Mouse (Mus musculus) forebrain, embryonic 13.5 days (tissue): ENCODE results near the gene Ppa1. TPM values are rescaled to one million over a fixed set of nuclear protein-coding genes. Genes with fewer than 3 reads are reported as not detected.

Experiments used
- ATAC-seq: fragments of 200-750 bp; cut with Nextera tagmentation; 2 replicates; pipeline ENCODE4 v1.8.0; 2017
- H3K27ac ChIP-seq: fragments of 300-500 bp; sonication (generic); 2 replicates; pipeline ENCODE4 v1.5.1; 2015; ENCODE audit warnings: inconsistent platforms, mild to moderate bottlenecking, moderate library complexity
- H3K27me3 ChIP-seq: fragments of 300-500 bp; sonication (generic); 2 replicates; pipeline ENCODE4 v1.6.1; 2015; ENCODE audit warnings: mild to moderate bottlenecking, inconsistent platforms
- H3K36me3 ChIP-seq: fragments of 300-500 bp; sonication (generic); 2 replicates; pipeline ENCODE4 v1.6.1; 2015; ENCODE audit warnings: mild to moderate bottlenecking, inconsistent platforms; ENCODE audit not compliant: poor library complexity, severe bottlenecking
- H3K4me1 ChIP-seq: fragments of 300-500 bp; sonication (generic); 2 replicates; pipeline ENCODE4 v1.6.1; 2015; ENCODE audit warnings: inconsistent platforms
- H3K4me2 ChIP-seq: fragments of 300-500 bp; sonication (generic); 2 replicates; pipeline ENCODE4 v1.6.1; 2015; ENCODE audit warnings: inconsistent platforms, mild to moderate bottlenecking, moderate library complexity
- H3K4me3 ChIP-seq: fragments of 300-500 bp; sonication (generic); 2 replicates; pipeline ENCODE4 v1.5.1; 2015; ENCODE audit warnings: mild to moderate bottlenecking, inconsistent platforms
- H3K9ac ChIP-seq: fragments of 300-500 bp; sonication (generic); 2 replicates; pipeline ENCODE4 v1.6.1; 2015; ENCODE audit warnings: mild to moderate bottlenecking, inconsistent platforms
- H3K9me3 ChIP-seq: fragments of 300-500 bp; sonication (generic); replicated peaks from 2 replicates; pipeline ENCODE4 v1.6.1; 2016; ENCODE audit warnings: inconsistent platforms
- WGBS: fragments of 180-500 bp; shearing (Covaris S2); methylation state at CpG from one replicate; pipeline ENCODE4 v1.1.7; 2015; 5-methylcytosine and 5-hydroxymethylcytosine counted together
- polyA plus RNA-seq: library from polyadenylated mRNA; unstranded; fragments of >200 nt; fragmentation: Nextera tagmentation; extraction: Ambion mirVana; gene quantifications from 2 replicates; pipeline ENCODE4 v1.2.1, GENCODE M21; 2015

Gene Ppa1
- polyA plus RNA-seq, 1 experiment from 2014 or later, result 287 TPM

GRCm38 (mm10) chr10:61706412-61707375, 58.3 kb downstream of the Ppa1 start:
- no peaks in the 10 kb centered on the region for H3K4me1 ChIP-seq
- H3K27ac ChIP-seq, result no peak overlapping the region
- no peaks in the 10 kb centered on the region for H3K27me3 ChIP-seq
- H3K9ac ChIP-seq, result no peak overlapping the region
- peaks cover 26% of the 10 kb centered on the region for H3K36me3 ChIP-seq
- ATAC-seq, result no peak
- no peak overlapping the region for H3K4me3 ChIP-seq
- H3K4me2 ChIP-seq, result no peak overlapping the region
- H3K9me3 ChIP-seq, result no peaks in the 10 kb centered on the region
- WGBS, result 73% methylated on average over 6 of the region's 6 CpGs

- H3K9me3 ChIP-seq, result no peaks in the 10 kb centered on the region
- H3K27ac ChIP-seq, result no peak overlapping the region
- no peak for ATAC-seq
- no peak overlapping the region for H3K9ac ChIP-seq
- H3K36me3 ChIP-seq, result no peaks in the 10 kb centered on the region
- peaks cover 9% of the 10 kb centered on the region for H3K4me1 ChIP-seq
- WGBS, result 77% methylated on average over 3 of the region's 3 CpGs
- H3K4me2 ChIP-seq, result no peak overlapping the region
- peaks cover 10% of the 10 kb centered on the region for H3K27me3 ChIP-seq
- H3K4me3 ChIP-seq, result no peak overlapping the region
Observed at GRCm38 (mm10) chr10:61713601-61714000, 65.2 kb downstream of the Ppa1 start.

GRCm38 (mm10) chr10:61714146-61714545, 65.8 kb downstream of the Ppa1 start:
- WGBS, result 88% methylated on average over 4 of the region's 4 CpGs
- ATAC-seq, result no peak

GRCm38 (mm10) chr10:61714771-61715461, 66.6 kb downstream of the Ppa1 start, which contains the start of gene Aifm2:
Aifm2 (plus strand) TSS chr10:61715263.
- WGBS, result 15% methylated on average over 32 of the region's 36 CpGs
- Histone ChIP-seq H3K27me3 (peaks cover 10% of the 10 kb centered on the region), H3K4me1 (peaks cover 9% of the 10 kb centered on the region), H3K4me3 (peak within 1 kb of the TSS; percentile 47), H3K27ac (no peak within 1 kb of the TSS), H3K9me3 (no peaks in the 10 kb centered on the region), H3K36me3 (no peaks in the 10 kb centered on the region), H3K4me2 (peak within 1 kb of the TSS; percentile 81), H3K9ac (peak within 1 kb of the TSS; percentile 60)
- ATAC-seq, result peak; percentile 70

More at GRCm38 (mm10) chr10:61714146-61714545, 65.8 kb downstream of the Ppa1 start:
- no peak overlapping the region for H3K9ac ChIP-seq
- no peak overlapping the region for H3K4me2 ChIP-seq
- H3K27me3 ChIP-seq, result peaks cover 10% of the 10 kb centered on the region
- no peak overlapping the region for H3K4me3 ChIP-seq
- H3K36me3 ChIP-seq, result no peaks in the 10 kb centered on the region
- peaks cover 9% of the 10 kb centered on the region for H3K4me1 ChIP-seq
- no peak overlapping the region for H3K27ac ChIP-seq
- no peaks in the 10 kb centered on the region for H3K9me3 ChIP-seq

GRCm38 (mm10) chr10:61715462-61715837, 67.1 kb downstream of the Ppa1 start:
- Histone ChIP-seq H3K27me3 (peaks cover 10% of the 10 kb centered on the region), H3K4me3 (peak overlapping the region; percentile 47), H3K4me2 (peak overlapping the region; percentile 81), H3K4me1 (peaks cover 9% of the 10 kb centered on the region), H3K27ac (no peak overlapping the region), H3K9ac (peak overlapping the region; percentile 60), H3K9me3 (no peaks in the 10 kb centered on the region), H3K36me3 (no peaks in the 10 kb centered on the region)
- WGBS, result 3% methylated on average over 11 of the region's 11 CpGs
- no peak for ATAC-seq

GRCm38 (mm10) chr10:61715996-61716864, 67.9 kb downstream of the Ppa1 start:
- Histone ChIP-seq H3K27me3 (peaks cover 10% of the 10 kb centered on the region), H3K9ac (no peak overlapping the region), H3K4me1 (peaks cover 9% of the 10 kb centered on the region), H3K27ac (no peak overlapping the region), H3K4me2 (peak overlapping the region; percentile 81), H3K9me3 (no peaks in the 10 kb centered on the region), H3K36me3 (no peaks in the 10 kb centered on the region), H3K4me3 (peak overlapping the region; percentile 47; the same call in 1 of the 2 replicates)
- no peak for ATAC-seq
- WGBS, result 74% methylated on average over 7 of the region's 7 CpGs

GRCm38 (mm10) chr10:61717406-61718296, 69.3 kb downstream of the Ppa1 start:
- peaks cover 10% of the 10 kb centered on the region for H3K27me3 ChIP-seq

GRCm38 (mm10) chr10:61720331-61720730, 72.0 kb downstream of the Ppa1 start:
- H3K9me3 ChIP-seq, result no peaks in the 10 kb centered on the region
- ATAC-seq, result no peak
- 92% methylated on average over 7 of the region's 7 CpGs for WGBS

More at GRCm38 (mm10) chr10:61717406-61718296, 69.3 kb downstream of the Ppa1 start:
- ATAC-seq, result no peak
- Histone ChIP-seq H3K4me1 (peaks cover 9% of the 10 kb centered on the region), H3K9me3 (no peaks in the 10 kb centered on the region), H3K4me3 (no peak overlapping the region), H3K9ac (no peak overlapping the region), H3K36me3 (no peaks in the 10 kb centered on the region), H3K4me2 (no peak overlapping the region), H3K27ac (no peak overlapping the region)
- 94% methylated on average over 12 of the region's 12 CpGs for whole genome bisulfite sequencing

GRCm38 (mm10) chr10:61722215-61722614, 73.9 kb downstream of the Ppa1 start:
- Histone ChIP-seq H3K36me3 (no peaks in the 10 kb centered on the region), H3K4me2 (no peak overlapping the region), H3K4me1 (no peaks in the 10 kb centered on the region), H3K27me3 (no peaks in the 10 kb centered on the region), H3K9ac (no peak overlapping the region), H3K4me3 (no peak overlapping the region), H3K9me3 (no peaks in the 10 kb centered on the region), H3K27ac (no peak overlapping the region)
- ATAC-seq, result no peak
- 78% methylated on average over 3 of the region's 3 CpGs for WGBS

More at GRCm38 (mm10) chr10:61720331-61720730, 72.0 kb downstream of the Ppa1 start:
- Histone ChIP-seq H3K4me2 (no peak overlapping the region), H3K9ac (no peak overlapping the region), H3K36me3 (no peaks in the 10 kb centered on the region), H3K27me3 (peaks cover 4% of the 10 kb centered on the region), H3K4me1 (peaks cover 5% of the 10 kb centered on the region), H3K27ac (no peak overlapping the region), H3K4me3 (no peak overlapping the region)

GRCm38 (mm10) chr10:61723271-61723670, 74.9 kb downstream of the Ppa1 start:
- no peak overlapping the region for H3K4me3 ChIP-seq
- 76% methylated on average over 6 of the region's 6 CpGs for WGBS
- ATAC-seq, result no peak

More at GRCm38 (mm10) chr10:61723271-61723670, 74.9 kb downstream of the Ppa1 start:
- no peak overlapping the region for H3K9ac ChIP-seq
- no peaks in the 10 kb centered on the region for H3K4me1 ChIP-seq
- no peaks in the 10 kb centered on the region for H3K9me3 ChIP-seq
- H3K36me3 ChIP-seq, result no peaks in the 10 kb centered on the region
- no peak overlapping the region for H3K4me2 ChIP-seq
- no peak overlapping the region for H3K27ac ChIP-seq
- no peaks in the 10 kb centered on the region for H3K27me3 ChIP-seq
